Mouse (Mus musculus) neural tube, embryonic 13.5 days (tissue): Measurements from ENCODE around the gene Slc51a. TPM values are rescaled to one million over a fixed set of nuclear protein-coding genes. Genes with fewer than 3 reads are reported as not detected.
A peak's percentile ranks its signal among the peaks of the same experiment; 100 is the strongest.

ENCODE experiments used
- ATAC-seq: fragments of 200-750 bp; cut with Nextera tagmentation; 2 replicates; pipeline ENCODE4 v1.8.0; 2017; ENCODE audit warnings: low read depth, mild to moderate bottlenecking, moderate TSS enrichment, moderate library complexity
- H3K27ac ChIP-seq: fragments of 300-500 bp; sonication (generic); replicated peaks from 2 replicates; pipeline ENCODE4 v1.5.1; 2015; ENCODE audit warnings: moderate library complexity, mild to moderate bottlenecking, inconsistent platforms
- H3K27me3 ChIP-seq: fragments of 300-500 bp; sonication (generic); 2 replicates; pipeline ENCODE4 v1.6.1; 2015; ENCODE audit warnings: mild to moderate bottlenecking, inconsistent platforms
- H3K36me3 ChIP-seq: fragments of 300-500 bp; sonication (generic); 2 replicates; pipeline ENCODE4 v1.6.1; 2015; ENCODE audit warnings: mild to moderate bottlenecking, inconsistent platforms
- H3K4me1 ChIP-seq: fragments of 300-500 bp; sonication (generic); replicated peaks from 2 replicates; pipeline ENCODE4 v1.6.1; 2015; ENCODE audit warnings: inconsistent platforms
- H3K4me2 ChIP-seq: fragments of 300-500 bp; sonication (generic); 2 replicates; pipeline ENCODE4 v1.6.1; 2015; ENCODE audit warnings: inconsistent platforms, mild to moderate bottlenecking, moderate library complexity
- H3K4me3 ChIP-seq: fragments of 300-500 bp; sonication (generic); 2 replicates; pipeline ENCODE4 v1.5.1; 2015; ENCODE audit warnings: mild to moderate bottlenecking, inconsistent platforms
- H3K9ac ChIP-seq: fragments of 300-500 bp; sonication (generic); 2 replicates; pipeline ENCODE4 v1.6.1; 2015; ENCODE audit warnings: moderate library complexity, mild to moderate bottlenecking, inconsistent platforms
- H3K9me3 ChIP-seq: fragments of 300-500 bp; sonication (generic); 2 replicates; pipeline ENCODE4 v1.6.1; 2016; ENCODE audit warnings: inconsistent platforms
- WGBS: fragments of 180-500 bp; shearing (Covaris S2); methylation state at CpG from one replicate; pipeline ENCODE4 v1.1.7; 2015; 5-methylcytosine and 5-hydroxymethylcytosine counted together
- polyA plus RNA-seq: library from polyadenylated mRNA; unstranded; fragments of >200 nt; fragmentation: Nextera tagmentation; extraction: Ambion mirVana; gene quantifications from 2 replicates; pipeline ENCODE4 v1.2.1, GENCODE M21; 2015

The Slc51a gene
- 0.17 TPM in 1 of 2 replicates, not detected in the other for polyA plus RNA-seq

GRCm38 (mm10) chr16:32487234-32488111 lies at the start of gene Slc51a:
Gene Slc51a, minus strand, starts transcription at chr16:32487879.
- no peak within 1 kb of the TSS for H3K4me3 ChIP-seq
- H3K4me2 ChIP-seq: no peak within 1 kb of the TSS
- H3K4me1 ChIP-seq: no peaks in the 10 kb centered on the region
- H3K36me3 ChIP-seq: no peaks in the 10 kb centered on the region
- H3K27me3 ChIP-seq: no peaks in the 10 kb centered on the region
- H3K9me3 ChIP-seq: no peaks in the 10 kb centered on the region
- 73% methylated on average over 15 of the region's 15 CpGs for WGBS
- no peak within 1 kb of the TSS for H3K9ac ChIP-seq
- H3K27ac ChIP-seq: no peak within 1 kb of the TSS
- ATAC-seq: no peak

- no peak overlapping the region for H3K4me2 ChIP-seq
- no peaks in the 10 kb centered on the region for H3K36me3 ChIP-seq
- H3K4me1 ChIP-seq: peaks cover 13% of the 10 kb centered on the region
- H3K27ac ChIP-seq: no peak overlapping the region
- H3K27me3 ChIP-seq: no peaks in the 10 kb centered on the region
- 0 out of 2 replicates have a peak, but pooled peaks have one; percentile 27 for ATAC-seq
- WGBS: 30% methylated on average over 5 of the region's 5 CpGs
- H3K9ac ChIP-seq: 0 out of 2 replicates have a peak overlapping the region, but pooled peaks have one; percentile 12
- H3K4me3 ChIP-seq: no peak overlapping the region
- H3K9me3 ChIP-seq: no peaks in the 10 kb centered on the region
These were observed 47.6 kb upstream of the Slc51a start for GRCm38 (mm10) chr16:32535157-32535751.

GRCm38 (mm10) chr16:32532878-32533826 lies 45.5 kb upstream of the Slc51a start:
- Histone ChIP-seq H3K4me1 (peaks cover 13% of the 10 kb centered on the region), H3K4me3 (no peak overlapping the region), H3K36me3 (no peaks in the 10 kb centered on the region), H3K27ac (no peak overlapping the region), H3K9me3 (no peaks in the 10 kb centered on the region), H3K9ac (no peak overlapping the region), H3K27me3 (no peaks in the 10 kb centered on the region), H3K4me2 (no peak overlapping the region)
- no peak for ATAC-seq
- WGBS: 63% methylated on average over 18 of the region's 18 CpGs

GRCm38 (mm10) chr16:32526906-32527305 lies 39.2 kb upstream of the Slc51a start:
- Histone ChIP-seq H3K27me3 (no peaks in the 10 kb centered on the region), H3K4me2 (no peak overlapping the region), H3K36me3 (no peaks in the 10 kb centered on the region), H3K4me3 (no peak overlapping the region), H3K4me1 (peaks cover 15% of the 10 kb centered on the region), H3K27ac (no peak overlapping the region), H3K9me3 (no peaks in the 10 kb centered on the region), H3K9ac (no peak overlapping the region)
- ATAC-seq: no peak
- 67% methylated on average over 7 of the region's 7 CpGs for WGBS

- Histone ChIP-seq H3K9me3 (no peaks in the 10 kb centered on the region), H3K4me3 (no peak overlapping the region), H3K36me3 (no peaks in the 10 kb centered on the region), H3K4me2 (no peak overlapping the region), H3K27ac (peak overlapping the region; percentile 88), H3K27me3 (no peaks in the 10 kb centered on the region), H3K9ac (no peak overlapping the region), H3K4me1 (peaks cover 15% of the 10 kb centered on the region)
- peak; percentile 62 for ATAC-seq
- WGBS: 39% methylated on average over 5 of the region's 5 CpGs
These were observed 36.6 kb upstream of the Slc51a start for GRCm38 (mm10) chr16:32524244-32524615.

- WGBS: 49% methylated on average over 8 of the region's 8 CpGs
- Histone ChIP-seq H3K27ac (peak overlapping the region; percentile 88), H3K9me3 (no peaks in the 10 kb centered on the region), H3K4me1 (peaks cover 15% of the 10 kb centered on the region), H3K4me2 (no peak overlapping the region), H3K4me3 (no peak overlapping the region), H3K36me3 (no peaks in the 10 kb centered on the region), H3K27me3 (no peaks in the 10 kb centered on the region), H3K9ac (no peak overlapping the region)
- ATAC-seq: peak; percentile 92
These were observed 36.0 kb upstream of the Slc51a start for GRCm38 (mm10) chr16:32523462-32524243.

- no peak for ATAC-seq
- 85% methylated on average over 6 of the region's 6 CpGs for WGBS
These were observed 35.0 kb upstream of the Slc51a start for GRCm38 (mm10) chr16:32522578-32523194.

GRCm38 (mm10) chr16:32520372-32520748 lies 32.7 kb upstream of the Slc51a start:
- 0 out of 2 replicates have a peak overlapping the region, but pooled peaks have one; percentile 9 for H3K27ac ChIP-seq
- peaks cover 30% of the 10 kb centered on the region for H3K4me1 ChIP-seq
- no peaks in the 10 kb centered on the region for H3K36me3 ChIP-seq
- H3K4me3 ChIP-seq: no peak overlapping the region
- H3K9ac ChIP-seq: no peak overlapping the region
- ATAC-seq: no peak
- WGBS: 70% methylated on average over 9 of the region's 9 CpGs
- H3K4me2 ChIP-seq: no peak overlapping the region
- no peaks in the 10 kb centered on the region for H3K27me3 ChIP-seq
- no peaks in the 10 kb centered on the region for H3K9me3 ChIP-seq

More at GRCm38 (mm10) chr16:32522578-32523194, 35.0 kb upstream of the Slc51a start:
- Histone ChIP-seq H3K4me1 (peaks cover 15% of the 10 kb centered on the region), H3K4me3 (no peak overlapping the region), H3K4me2 (no peak overlapping the region), H3K9me3 (no peaks in the 10 kb centered on the region), H3K36me3 (no peaks in the 10 kb centered on the region), H3K9ac (no peak overlapping the region), H3K27ac (no peak overlapping the region), H3K27me3 (no peaks in the 10 kb centered on the region)

- H3K36me3 ChIP-seq: no peaks in the 10 kb centered on the region
- no peak overlapping the region for H3K4me2 ChIP-seq
- H3K9ac ChIP-seq: no peak overlapping the region
- H3K4me3 ChIP-seq: no peak overlapping the region
- no peaks in the 10 kb centered on the region for H3K27me3 ChIP-seq
- ATAC-seq: no peak
- H3K9me3 ChIP-seq: no peaks in the 10 kb centered on the region
- peaks cover 32% of the 10 kb centered on the region for H3K4me1 ChIP-seq
- WGBS: 86% methylated on average over 15 of the region's 15 CpGs
- H3K27ac ChIP-seq: no peak overlapping the region
These were observed 32.1 kb upstream of the Slc51a start for GRCm38 (mm10) chr16:32519656-32520371.

- Histone ChIP-seq H3K4me3 (no peak overlapping the region), H3K9ac (no peak overlapping the region), H3K4me2 (no peak overlapping the region), H3K36me3 (no peaks in the 10 kb centered on the region), H3K4me1 (peaks cover 17% of the 10 kb centered on the region), H3K27me3 (no peaks in the 10 kb centered on the region), H3K27ac (no peak overlapping the region), H3K9me3 (no peaks in the 10 kb centered on the region)
- 86% methylated on average over 12 of the region's 12 CpGs for WGBS
- no peak for ATAC-seq
These were observed 30.3 kb upstream of the Slc51a start for GRCm38 (mm10) chr16:32517785-32518481.
